Mouse (Mus musculus) intestine, embryonic 16.5 days (tissue): ENCODE measurements around the gene Mical1. TPM values are rescaled to one million over a fixed set of nuclear protein-coding genes. Genes with fewer than 3 reads are reported as not detected.
A peak's percentile ranks its signal among the peaks of the same experiment; 100 is the strongest.

ENCODE experiments used
- ATAC-seq: fragments of 200-750 bp; cut with Nextera tagmentation; 2 replicates; pipeline ENCODE4 v1.8.0; 2017; ENCODE audit warnings: moderate TSS enrichment, moderate library complexity
- H3K27ac ChIP-seq: fragments of 300-500 bp; sonication (generic); 2 replicates; pipeline ENCODE4 v1.5.1; 2014; ENCODE audit warnings: mild to moderate bottlenecking, low read length
- H3K27me3 ChIP-seq: fragments of 300-500 bp; sonication (generic); replicated peaks from 2 replicates; pipeline ENCODE4 v1.6.1; 2014; ENCODE audit warnings: low read length, control low read depth, mixed read lengths; ENCODE audit not compliant: control insufficient read depth, insufficient read depth
- H3K36me3 ChIP-seq: fragments of 300-500 bp; sonication (generic); 2 replicates; pipeline ENCODE4 v1.6.1; 2014; ENCODE audit warnings: low read length, control low read depth; ENCODE audit not compliant: control insufficient read depth, insufficient read depth
- H3K4me1 ChIP-seq: fragments of 300-500 bp; sonication (generic); 2 replicates; pipeline ENCODE4 v1.6.1; 2014; ENCODE audit warnings: low read length, control low read depth, mixed read lengths; ENCODE audit not compliant: control insufficient read depth, insufficient read depth
- H3K4me2 ChIP-seq: fragments of 300-500 bp; sonication (generic); 2 replicates; pipeline ENCODE4 v1.6.1; 2014; ENCODE audit warnings: low read depth, low read length, control low read depth
- H3K4me3 ChIP-seq: fragments of 300-500 bp; sonication (generic); 2 replicates; pipeline ENCODE4 v1.5.1; 2014; ENCODE audit warnings: mild to moderate bottlenecking, low read length
- H3K9ac ChIP-seq: fragments of 300-500 bp; sonication (generic); 2 replicates; pipeline ENCODE4 v1.6.1; 2014; ENCODE audit warnings: low read depth, low read length
- H3K9me3 ChIP-seq: fragments of 300-500 bp; sonication (generic); 2 replicates; pipeline ENCODE4 v1.6.1; 2016; ENCODE audit warnings: low read length, control low read depth; ENCODE audit not compliant: control insufficient read depth
- WGBS: fragments of 180-500 bp; shearing (Covaris S2); extraction: QIAGEN DNeasy Blood & Tissue Kit; methylation state at CpG from one replicate; pipeline ENCODE4 v1.1.7; 2014; 5-methylcytosine and 5-hydroxymethylcytosine counted together
- polyA plus RNA-seq: library from polyadenylated mRNA; unstranded; fragments of >200 nt; fragmentation: Nextera tagmentation; extraction: Ambion mirVana; gene quantifications from 2 replicates; pipeline ENCODE4 v1.2.1, GENCODE M21; 2015

Gene Mical1
- polyA plus RNA-seq, 1 experiment from 2014 or later = 23.8 TPM

- ATAC-seq = no peak
- Histone ChIP-seq H3K4me3 (no peak overlapping the region), H3K36me3 (no peaks in the 10 kb centered on the region), H3K9me3 (no peaks in the 10 kb centered on the region), H3K27me3 (no peaks in the 10 kb centered on the region), H3K9ac (no peak overlapping the region), H3K4me2 (no peak overlapping the region), H3K4me1 (peaks cover 38% of the 10 kb centered on the region), H3K27ac (peak overlapping the region; percentile 55; the same call in 1 of the 2 replicates)
- 71% methylated on average over 6 of the region's 6 CpGs for WGBS
These were observed 2.2 kb upstream of the Mical1 start for GRCm38 (mm10) chr10:41473782-41474468.

- Histone ChIP-seq H3K4me1 (peaks cover 38% of the 10 kb centered on the region), H3K36me3 (no peaks in the 10 kb centered on the region), H3K9ac (peak overlapping the region; percentile 27; the same call in 1 of the 2 replicates), H3K4me2 (no peak overlapping the region), H3K9me3 (no peaks in the 10 kb centered on the region), H3K4me3 (no peak overlapping the region), H3K27ac (peak overlapping the region; percentile 71), H3K27me3 (no peaks in the 10 kb centered on the region)
- WGBS = 64% methylated on average over 1 of the region's 1 CpGs
- ATAC-seq = no peak
These were observed 1.1 kb upstream of the Mical1 start for GRCm38 (mm10) chr10:41474981-41475391.

- Histone ChIP-seq H3K27me3 (no peaks in the 10 kb centered on the region), H3K27ac (peak overlapping the region; percentile 86), H3K4me3 (peak overlapping the region; percentile 57), H3K36me3 (no peaks in the 10 kb centered on the region; the same call in 1 of the 2 replicates), H3K9ac (peak overlapping the region; percentile 69), H3K4me1 (peaks cover 32% of the 10 kb centered on the region), H3K4me2 (peak overlapping the region; percentile 88), H3K9me3 (no peaks in the 10 kb centered on the region)
- ATAC-seq = 0 out of 2 replicates have a peak, but pooled peaks have one; percentile 1
- WGBS = 1% methylated on average over 9 of the region's 9 CpGs
These were observed 834 bp downstream of the Mical1 start for GRCm38 (mm10) chr10:41477018-41477277.

- WGBS = 5% methylated on average over 20 of the region's 20 CpGs
- H3K4me1 ChIP-seq = peaks cover 32% of the 10 kb centered on the region
These were observed 1.4 kb downstream of the Mical1 start for GRCm38 (mm10) chr10:41477278-41478181.

GRCm38 (mm10) chr10:41479961-41480360, 3.8 kb downstream of the Mical1 start:
- no peak for ATAC-seq
- Histone ChIP-seq H3K9ac (no peak overlapping the region), H3K27me3 (no peaks in the 10 kb centered on the region), H3K4me1 (peaks cover 23% of the 10 kb centered on the region), H3K4me2 (no peak overlapping the region), H3K36me3 (peaks cover 3% of the 10 kb centered on the region), H3K9me3 (no peaks in the 10 kb centered on the region), H3K4me3 (no peak overlapping the region), H3K27ac (no peak overlapping the region)
- WGBS = 86% methylated on average over 3 of the region's 3 CpGs

More at GRCm38 (mm10) chr10:41477278-41478181, 1.4 kb downstream of the Mical1 start:
- H3K27ac ChIP-seq = peak overlapping the region; percentile 86
- H3K27me3 ChIP-seq = no peaks in the 10 kb centered on the region
- H3K4me2 ChIP-seq = peak overlapping the region; percentile 88
- peaks cover 3% of the 10 kb centered on the region; the same call in 1 of the 2 replicates for H3K36me3 ChIP-seq
- H3K9me3 ChIP-seq = no peaks in the 10 kb centered on the region
- H3K9ac ChIP-seq = peak overlapping the region; percentile 69
- ATAC-seq = peak; percentile 67
- peak overlapping the region; percentile 57 for H3K4me3 ChIP-seq

- H3K27me3 ChIP-seq = no peaks in the 10 kb centered on the region
- H3K9ac ChIP-seq = no peak overlapping the region; the same call in 1 of the 2 replicates
- H3K4me2 ChIP-seq = no peak overlapping the region
- WGBS = 69% methylated on average over 33 of the region's 33 CpGs
- H3K4me1 ChIP-seq = peaks cover 15% of the 10 kb centered on the region
- H3K9me3 ChIP-seq = no peaks in the 10 kb centered on the region
- ATAC-seq = no peak
- H3K4me3 ChIP-seq = no peak overlapping the region
- H3K27ac ChIP-seq = no peak overlapping the region
- peaks cover 3% of the 10 kb centered on the region for H3K36me3 ChIP-seq
These were observed 5.1 kb downstream of the Mical1 start for GRCm38 (mm10) chr10:41480938-41481880.

GRCm38 (mm10) chr10:41482446-41482845, 6.3 kb downstream of the Mical1 start:
- H3K9me3 ChIP-seq = no peaks in the 10 kb centered on the region
- no peak for ATAC-seq
- peaks cover 14% of the 10 kb centered on the region for H3K36me3 ChIP-seq
- no peak overlapping the region for H3K4me2 ChIP-seq
- H3K4me3 ChIP-seq = no peak overlapping the region
- H3K4me1 ChIP-seq = peaks cover 6% of the 10 kb centered on the region
- H3K27me3 ChIP-seq = no peaks in the 10 kb centered on the region
- no peak overlapping the region for H3K27ac ChIP-seq
- 85% methylated on average over 7 of the region's 7 CpGs for WGBS
- no peak overlapping the region for H3K9ac ChIP-seq

- Histone ChIP-seq H3K4me1 (peaks cover 18% of the 10 kb centered on the region; the same call in 1 of the 2 replicates), H3K4me3 (no peak overlapping the region), H3K9ac (no peak overlapping the region), H3K27me3 (no peaks in the 10 kb centered on the region), H3K27ac (no peak overlapping the region), H3K9me3 (no peaks in the 10 kb centered on the region), H3K4me2 (no peak overlapping the region), H3K36me3 (peaks cover 14% of the 10 kb centered on the region)
- no peak for ATAC-seq
- 91% methylated on average over 16 of the region's 16 CpGs for WGBS
These were observed 9.7 kb downstream of the Mical1 start for GRCm38 (mm10) chr10:41485778-41486177.
